Mouse (Mus musculus): Measurements from ENCODE around the gene Ets1. TPM values are rescaled to one million over a fixed set of nuclear protein-coding genes. Genes with fewer than 3 reads are reported as not detected.

Ets1 gene
- polyA plus RNA-seq, 1 experiment from 2014 or later, result 24.3 TPM

DNA sequence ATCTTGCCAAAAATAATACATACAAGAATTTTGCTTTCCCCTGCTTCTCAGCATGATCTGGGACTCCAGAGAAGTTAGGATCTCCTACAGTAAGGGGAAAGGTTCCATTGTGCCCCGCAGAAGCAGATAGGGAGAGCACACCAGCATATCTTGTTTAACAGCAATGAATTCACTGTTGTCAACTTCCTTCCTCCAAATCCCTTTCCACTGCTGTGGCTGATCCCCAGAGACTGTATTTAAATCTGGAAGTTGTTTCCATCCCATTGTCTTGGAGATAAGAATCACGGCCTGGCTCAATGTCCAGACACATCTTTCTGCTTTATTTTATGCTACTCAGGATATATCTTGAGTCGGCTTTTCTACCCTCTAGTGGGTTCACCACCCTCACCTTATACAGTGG, 37.9 kb downstream of the Ets1 start:
- 78% methylated on average over 3 of the region's 3 CpGs for WGBS
- H3K9ac ChIP-seq, result no peak overlapping the region
- H3K9me3 ChIP-seq, result no peaks in the 10 kb centered on the region
- no peak overlapping the region for H3K4me3 ChIP-seq
- no peaks in the 10 kb centered on the region for H3K36me3 ChIP-seq
- H3K4me1 ChIP-seq (replicated peaks), result peaks cover 30% of the 10 kb centered on the region
- no peak overlapping the region for H3K4me2 ChIP-seq
- peaks cover 92% of the 10 kb centered on the region for H3K27me3 ChIP-seq
- H3K27ac ChIP-seq, result no peak overlapping the region
- ATAC-seq (ENCODE audit: low FRiP score), result no peak

DNA sequence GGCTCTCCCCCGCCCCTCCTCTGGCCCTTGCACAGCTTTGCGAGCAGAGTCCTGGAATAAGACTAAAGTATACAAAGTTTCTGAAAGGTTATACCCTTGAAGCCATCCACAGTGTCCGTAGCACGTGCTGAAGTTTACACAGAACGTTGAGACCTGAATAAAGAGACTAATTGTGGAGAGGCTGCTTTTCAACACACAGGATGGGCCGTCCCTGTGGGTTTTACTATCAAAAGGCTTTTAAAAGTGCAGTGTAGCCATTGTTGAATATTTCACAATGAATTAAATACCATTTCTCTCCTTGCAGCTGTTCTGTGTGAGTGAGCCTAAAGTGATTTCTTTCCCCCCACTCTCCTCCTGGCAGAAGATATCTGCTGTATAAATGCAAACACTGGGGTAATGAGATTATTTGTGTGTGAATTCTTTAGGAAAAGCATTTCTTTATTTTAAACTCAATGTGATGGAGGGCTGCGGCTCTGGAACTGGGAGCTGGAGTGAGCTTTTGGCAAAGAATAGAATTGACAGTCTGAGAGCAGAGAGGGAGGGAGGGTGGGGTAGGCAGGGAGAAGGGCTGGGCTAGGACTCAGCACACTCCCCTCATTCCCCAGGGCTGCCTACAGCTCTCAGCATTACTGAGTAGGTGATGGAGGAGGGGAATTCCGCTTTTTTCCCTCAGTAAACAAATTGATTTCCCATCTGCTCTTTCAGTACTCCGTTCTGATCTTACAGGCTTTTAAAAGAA, 39.8 kb downstream of the Ets1 start:
- Histone ChIP-seq H3K9ac (no peak overlapping the region), H3K4me2 (no peak overlapping the region)
- peak; percentile 72; the same call in 1 of the 2 replicates for ATAC-seq (ENCODE audit: low FRiP score)

DNA sequence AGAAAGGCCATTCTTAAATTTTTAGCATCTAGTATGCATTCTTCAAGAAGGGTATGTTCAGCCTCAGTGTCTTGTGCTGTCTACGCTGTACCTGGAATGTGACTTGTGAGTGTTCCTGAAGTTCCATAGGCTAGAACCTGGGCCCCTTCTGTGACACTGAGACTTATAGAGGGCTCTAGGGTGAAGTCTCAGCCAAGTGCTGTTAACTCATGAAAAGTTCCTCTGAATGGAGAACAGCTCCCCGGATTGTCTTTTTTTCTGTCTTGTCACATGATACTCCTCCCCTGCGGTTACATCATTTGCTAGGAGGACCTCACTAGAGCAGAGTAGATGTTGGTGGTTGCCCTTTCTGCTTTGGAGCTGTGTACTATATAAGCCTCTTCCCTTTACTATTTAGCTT, 40.5 kb downstream of the Ets1 start:
- no peak overlapping the region for H3K4me2 ChIP-seq
- no peak overlapping the region for H3K9ac ChIP-seq
- peaks cover 29% of the 10 kb centered on the region for H3K4me1 ChIP-seq (replicated peaks)
- H3K27me3 ChIP-seq, result peaks cover 94% of the 10 kb centered on the region
- H3K4me3 ChIP-seq, result no peak overlapping the region
- 9% methylated on average over 3 of the region's 3 CpGs for WGBS
- no peak for ATAC-seq (ENCODE audit: low FRiP score)
- no peaks in the 10 kb centered on the region for H3K9me3 ChIP-seq
- no peaks in the 10 kb centered on the region for H3K36me3 ChIP-seq
- H3K27ac ChIP-seq, result no peak overlapping the region

More for the DNA sequence above, 39.8 kb downstream of the Ets1 start:
- H3K9me3 ChIP-seq, result no peaks in the 10 kb centered on the region
- WGBS, result 5% methylated on average over 9 of the region's 9 CpGs
- peaks cover 29% of the 10 kb centered on the region for H3K4me1 ChIP-seq (replicated peaks)
- no peaks in the 10 kb centered on the region for H3K36me3 ChIP-seq
- H3K27ac ChIP-seq, result no peak overlapping the region
- H3K27me3 ChIP-seq, result peaks cover 95% of the 10 kb centered on the region
- no peak overlapping the region for H3K4me3 ChIP-seq

DNA sequence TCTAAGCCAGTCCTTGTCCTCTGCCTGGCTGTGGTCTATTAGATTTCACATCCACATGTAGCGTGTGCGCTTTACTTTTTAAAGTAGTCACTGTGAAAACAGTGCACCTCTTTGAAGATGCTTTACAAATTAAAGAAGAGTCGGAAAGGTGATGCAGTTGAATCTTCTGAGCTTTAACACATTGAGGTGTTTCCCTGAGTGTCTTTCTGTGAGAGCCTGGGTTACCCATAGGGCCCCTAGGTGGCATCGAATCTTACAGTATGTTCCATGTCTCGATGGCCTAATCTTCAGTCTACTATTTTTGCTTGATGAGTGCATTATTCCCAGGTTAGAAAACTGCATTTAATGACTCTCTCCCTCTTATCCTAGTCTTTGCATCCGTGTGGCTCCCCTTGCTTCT, 41.6 kb downstream of the Ets1 start:
- no peak for ATAC-seq (ENCODE audit: low FRiP score)

DNA sequence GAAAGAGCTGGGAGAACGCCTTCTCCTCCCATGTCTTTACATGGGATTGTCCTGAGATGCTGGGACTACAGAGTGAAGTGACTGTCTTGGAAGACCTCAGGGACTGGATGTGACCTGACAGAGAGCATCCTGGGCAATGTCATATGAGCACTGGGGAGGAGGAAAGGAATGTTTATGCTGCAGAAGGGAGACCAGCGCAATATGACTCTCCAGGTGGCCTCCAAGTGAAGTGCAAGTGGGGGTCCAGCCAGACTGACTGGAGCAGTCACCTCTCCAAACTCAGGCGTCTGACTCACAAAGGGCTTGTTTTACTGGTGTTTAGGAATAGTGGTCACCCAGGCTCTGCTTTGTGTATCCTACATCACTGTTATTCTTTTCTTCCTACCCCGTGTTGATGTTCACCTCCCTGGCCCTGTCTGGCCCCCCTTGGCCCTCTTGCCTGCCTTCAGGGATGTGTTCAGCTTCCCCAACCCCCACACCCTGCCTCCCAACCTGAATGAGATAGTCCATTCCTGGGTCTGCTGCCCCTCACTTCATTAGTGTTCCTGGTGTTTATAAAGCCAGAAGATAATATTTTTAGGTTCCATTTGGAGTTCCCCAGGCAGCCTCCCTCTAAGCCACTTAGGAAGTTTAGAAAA, 42.2 kb downstream of the Ets1 start:
- 62% methylated on average over 4 of the region's 4 CpGs for WGBS
- H3K4me3 ChIP-seq, result no peak overlapping the region

More for the DNA sequence above, 41.6 kb downstream of the Ets1 start:
- peaks cover 94% of the 10 kb centered on the region for H3K27me3 ChIP-seq
- no peak overlapping the region for H3K27ac ChIP-seq
- H3K4me2 ChIP-seq, result no peak overlapping the region
- no peak overlapping the region for H3K9ac ChIP-seq
- 86% methylated on average over 6 of the region's 6 CpGs for WGBS
- H3K4me1 ChIP-seq (replicated peaks), result peaks cover 17% of the 10 kb centered on the region
- H3K9me3 ChIP-seq, result no peaks in the 10 kb centered on the region
- no peak overlapping the region for H3K4me3 ChIP-seq
- H3K36me3 ChIP-seq, result no peaks in the 10 kb centered on the region

DNA sequence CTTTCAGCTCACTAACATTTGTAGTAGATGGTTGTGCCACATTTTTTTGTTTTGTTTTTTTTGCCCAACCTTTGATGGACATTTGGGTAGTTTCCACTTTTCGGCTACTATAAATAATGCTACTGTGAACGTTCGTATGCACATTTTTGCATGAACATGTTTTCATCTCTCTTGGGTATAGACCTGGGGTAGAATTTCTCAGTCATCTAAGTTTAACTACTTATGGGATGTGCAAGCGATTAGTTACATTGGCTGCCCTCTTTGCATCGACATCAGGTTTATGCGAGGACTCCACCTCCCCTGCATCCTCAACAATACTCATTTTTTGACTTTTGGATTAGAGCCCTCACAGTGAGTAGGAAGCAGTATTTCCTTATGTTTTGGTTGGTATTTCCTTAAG, 43.5 kb downstream of the Ets1 start:
- no peak overlapping the region for H3K4me3 ChIP-seq
- no peak overlapping the region for H3K4me2 ChIP-seq
- peaks cover 91% of the 10 kb centered on the region for H3K27me3 ChIP-seq
- no peak overlapping the region for H3K9ac ChIP-seq
- ATAC-seq (ENCODE audit: low FRiP score), result no peak
- peaks cover 13% of the 10 kb centered on the region for H3K4me1 ChIP-seq (replicated peaks)
- H3K27ac ChIP-seq, result no peak overlapping the region
- no peaks in the 10 kb centered on the region for H3K9me3 ChIP-seq
- WGBS, result 88% methylated on average over 6 of the region's 6 CpGs
- no peaks in the 10 kb centered on the region for H3K36me3 ChIP-seq

More for the DNA sequence above, 42.2 kb downstream of the Ets1 start:
- Histone ChIP-seq H3K4me2 (no peak overlapping the region), H3K27me3 (peaks cover 92% of the 10 kb centered on the region), H3K27ac (no peak overlapping the region), H3K9ac (no peak overlapping the region), H3K9me3 (no peaks in the 10 kb centered on the region), H3K36me3 (no peaks in the 10 kb centered on the region), H3K4me1 (replicated peaks) (peaks cover 13% of the 10 kb centered on the region)
- no peak for ATAC-seq (ENCODE audit: low FRiP score)

DNA sequence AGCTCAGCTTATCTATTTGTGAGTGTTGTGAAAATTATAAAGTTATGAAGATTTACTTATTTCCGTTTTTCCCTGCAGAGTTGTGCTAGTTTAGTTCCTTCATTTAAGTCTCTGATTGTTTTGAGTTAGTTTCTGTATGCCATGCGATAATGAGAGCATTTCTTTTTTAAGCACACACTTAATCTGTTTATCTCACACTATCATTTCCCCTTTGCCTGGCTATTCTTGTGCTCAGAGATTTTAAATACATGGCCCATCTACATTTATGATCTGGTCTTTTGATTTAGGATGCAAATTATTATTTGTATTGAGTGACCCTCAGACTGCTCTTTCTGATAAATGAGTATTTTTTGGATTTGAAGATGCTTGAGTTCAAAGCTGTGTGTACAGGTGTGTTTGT, 44.2 kb downstream of the Ets1 start:
- H3K4me1 ChIP-seq (replicated peaks), result peaks cover 15% of the 10 kb centered on the region
- peaks cover 91% of the 10 kb centered on the region for H3K27me3 ChIP-seq
- H3K27ac ChIP-seq, result no peak overlapping the region
- H3K36me3 ChIP-seq, result no peaks in the 10 kb centered on the region
- H3K4me2 ChIP-seq, result no peak overlapping the region
- H3K9ac ChIP-seq, result no peak overlapping the region
- no peaks in the 10 kb centered on the region for H3K9me3 ChIP-seq
- WGBS, result 89% methylated on average over 2 of the region's 2 CpGs
- no peak for ATAC-seq (ENCODE audit: low FRiP score)
- H3K4me3 ChIP-seq, result no peak overlapping the region

DNA sequence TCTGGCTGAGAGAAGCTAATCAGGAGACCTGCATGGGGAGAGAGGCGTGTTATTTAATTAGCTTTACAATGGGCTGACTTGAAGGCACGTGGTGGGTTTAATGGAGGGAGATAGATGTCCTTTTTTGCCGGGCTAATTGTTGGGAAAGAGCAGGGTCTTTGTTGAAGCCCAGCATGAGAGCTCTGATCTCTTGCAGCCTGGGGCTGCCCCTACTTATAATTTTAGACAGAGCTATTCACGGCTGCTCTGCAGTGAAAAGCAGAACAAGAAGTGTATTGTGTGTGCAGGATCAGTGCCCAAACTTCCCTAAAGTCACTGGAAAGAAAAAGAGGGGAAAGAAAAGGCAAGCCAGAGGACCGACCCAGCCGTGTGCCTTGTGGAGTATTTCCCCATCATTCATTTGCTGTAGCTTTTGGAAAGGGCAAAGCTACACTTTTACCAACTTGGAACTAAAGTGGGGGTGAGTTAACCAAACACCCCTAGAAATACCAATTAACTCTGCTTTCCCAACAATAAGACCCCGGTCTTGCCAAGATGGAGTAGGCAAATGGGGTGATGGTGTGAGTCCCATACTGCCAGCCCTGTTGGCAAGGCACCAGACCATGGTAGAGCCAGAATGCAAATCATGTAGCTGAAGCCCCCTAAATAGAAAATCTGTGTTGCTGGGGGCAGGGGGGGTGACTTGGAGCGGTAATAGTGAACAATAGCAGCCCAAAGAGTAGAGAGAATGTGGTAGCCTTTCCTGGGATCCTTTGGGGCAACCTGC, 50.0 kb downstream of the Ets1 start:
- Histone ChIP-seq H3K9ac (no peak overlapping the region), H3K4me1 (replicated peaks) (peaks cover 23% of the 10 kb centered on the region), H3K36me3 (no peaks in the 10 kb centered on the region), H3K27ac (no peak overlapping the region), H3K4me2 (no peak overlapping the region), H3K4me3 (no peak overlapping the region), H3K27me3 (peaks cover 95% of the 10 kb centered on the region), H3K9me3 (no peaks in the 10 kb centered on the region)
- peak; percentile 93 for ATAC-seq (ENCODE audit: low FRiP score)
- WGBS, result 5% methylated on average over 8 of the region's 8 CpGs

DNA sequence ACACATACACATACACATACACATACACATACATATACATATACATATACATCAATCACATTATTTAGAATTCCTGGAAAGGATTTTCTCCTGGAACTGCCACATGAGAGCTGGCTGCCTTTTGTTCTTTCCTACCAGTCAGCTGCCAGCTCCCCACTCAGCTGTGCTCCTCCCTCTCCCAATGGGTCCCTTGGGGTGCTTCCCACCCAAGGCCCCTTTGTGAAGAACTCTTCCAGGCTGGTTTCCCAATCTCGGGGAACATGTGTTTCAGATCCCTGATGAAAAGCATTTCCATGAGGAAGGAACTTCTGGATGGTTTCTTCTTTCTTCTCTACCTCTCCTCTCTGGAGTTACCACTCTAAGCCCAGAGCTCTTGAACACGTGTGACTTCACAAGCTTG, 52.3 kb downstream of the Ets1 start:
- Histone ChIP-seq H3K36me3 (no peaks in the 10 kb centered on the region), H3K27me3 (peaks cover 97% of the 10 kb centered on the region), H3K4me1 (replicated peaks) (peaks cover 23% of the 10 kb centered on the region), H3K4me2 (no peak overlapping the region), H3K27ac (no peak overlapping the region), H3K9me3 (no peaks in the 10 kb centered on the region), H3K4me3 (no peak overlapping the region), H3K9ac (no peak overlapping the region)
- WGBS, result 76% methylated on average over 2 of the region's 2 CpGs
- ATAC-seq (ENCODE audit: low FRiP score), result no peak

DNA sequence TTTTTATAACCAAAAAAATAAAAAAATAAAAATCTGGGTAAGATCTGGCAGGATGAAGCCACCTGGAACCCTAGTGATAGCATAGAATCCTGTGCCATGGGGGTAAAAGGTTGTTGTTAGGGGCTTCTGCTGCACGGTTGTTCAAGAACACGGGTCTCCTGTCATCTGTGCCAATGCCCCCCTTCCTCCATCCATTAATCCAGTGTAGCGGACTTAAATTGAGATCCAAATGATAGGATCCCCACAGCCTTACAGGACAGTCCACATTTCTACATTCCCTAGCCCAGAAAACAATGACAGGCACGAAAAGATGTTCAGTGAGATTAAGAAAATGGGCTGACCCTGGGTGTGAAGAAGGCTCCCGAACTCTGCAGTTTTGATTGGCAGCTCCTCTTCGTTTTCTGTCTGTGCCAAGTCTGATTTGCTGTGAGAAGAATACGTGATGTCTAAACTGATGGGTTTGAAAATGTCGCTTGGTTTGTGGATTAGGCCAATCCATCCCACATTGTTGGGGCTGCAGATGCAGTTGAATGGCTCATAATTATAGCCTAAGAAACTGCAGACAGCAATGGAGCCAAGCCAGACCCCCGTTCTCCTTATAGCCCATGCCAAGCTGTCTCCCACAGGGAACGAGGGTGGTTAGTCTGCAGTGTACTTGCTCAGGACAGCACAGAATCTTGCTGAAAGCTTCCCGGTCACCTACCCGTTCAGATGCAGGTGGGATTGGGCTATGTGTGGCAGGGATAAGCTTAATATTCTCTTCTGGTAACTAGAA, 55.3 kb downstream of the Ets1 start:
- Histone ChIP-seq H3K27ac (no peak overlapping the region), H3K9me3 (no peaks in the 10 kb centered on the region), H3K4me1 (replicated peaks) (peaks cover 19% of the 10 kb centered on the region), H3K9ac (no peak overlapping the region), H3K27me3 (peaks cover 99% of the 10 kb centered on the region), H3K4me2 (no peak overlapping the region), H3K36me3 (no peaks in the 10 kb centered on the region), H3K4me3 (no peak overlapping the region)
- no peak for ATAC-seq (ENCODE audit: low FRiP score)
- 62% methylated on average over 12 of the region's 12 CpGs for WGBS

DNA sequence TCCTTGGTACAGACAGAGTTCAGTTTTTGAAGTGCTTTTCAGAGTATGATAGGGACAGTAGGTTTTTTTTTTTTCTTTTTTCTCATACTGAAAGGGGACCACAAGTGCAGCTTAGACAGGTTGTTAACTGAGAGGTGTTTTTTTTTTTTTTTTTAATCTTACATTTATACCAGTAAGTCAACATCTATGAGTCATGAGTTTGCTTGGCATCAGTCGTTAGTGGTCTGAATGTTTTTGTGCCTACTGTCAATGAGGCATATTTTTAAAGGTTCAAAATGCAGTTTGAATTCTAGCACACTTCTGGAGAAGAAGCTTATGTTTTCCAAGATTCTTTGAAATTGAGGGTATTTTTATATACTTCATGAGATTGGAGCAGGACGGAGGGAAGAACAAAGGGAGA, 56.9 kb downstream of the Ets1 start:
- no peak overlapping the region for H3K4me3 ChIP-seq
- H3K9ac ChIP-seq, result no peak overlapping the region
- no peaks in the 10 kb centered on the region for H3K9me3 ChIP-seq
- H3K4me1 ChIP-seq (replicated peaks), result peaks cover 14% of the 10 kb centered on the region
- ATAC-seq (ENCODE audit: low FRiP score), result no peak
- no peaks in the 10 kb centered on the region for H3K36me3 ChIP-seq
- H3K4me2 ChIP-seq, result no peak overlapping the region
- peaks cover 99% of the 10 kb centered on the region for H3K27me3 ChIP-seq
- H3K27ac ChIP-seq, result no peak overlapping the region
- 89% methylated on average over 2 of the region's 2 CpGs for WGBS

DNA sequence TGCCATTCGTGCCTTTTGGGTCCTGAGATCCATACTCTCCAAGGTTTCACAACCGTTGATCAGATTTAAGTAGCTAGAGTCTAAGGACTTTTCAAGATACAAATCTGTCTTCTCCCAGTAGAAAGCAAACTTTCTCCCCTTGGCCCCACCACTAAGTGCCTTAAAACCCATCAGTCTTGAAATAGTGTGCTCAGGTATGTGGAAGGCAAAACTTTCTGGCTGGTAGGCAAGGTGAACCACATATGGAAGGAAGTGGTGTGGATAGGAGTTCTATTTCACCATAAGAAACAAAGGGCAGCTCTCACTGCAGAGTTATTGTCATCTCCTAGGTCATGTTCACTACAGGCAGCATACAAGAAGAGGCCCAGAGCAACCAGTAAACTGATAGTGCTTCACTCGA, 57.4 kb downstream of the Ets1 start:
- WGBS, result 78% methylated on average over 3 of the region's 3 CpGs

More for the DNA sequence above, 57.4 kb downstream of the Ets1 start:
- H3K4me2 ChIP-seq, result no peak overlapping the region
- no peaks in the 10 kb centered on the region for H3K9me3 ChIP-seq
- H3K4me3 ChIP-seq, result no peak overlapping the region
- no peak for ATAC-seq (ENCODE audit: low FRiP score)
- H3K4me1 ChIP-seq (replicated peaks), result peaks cover 13% of the 10 kb centered on the region
- no peaks in the 10 kb centered on the region for H3K36me3 ChIP-seq
- peaks cover 96% of the 10 kb centered on the region for H3K27me3 ChIP-seq
- no peak overlapping the region for H3K27ac ChIP-seq
- H3K9ac ChIP-seq, result no peak overlapping the region

All from hindbrain, embryonic 13.5 days (tissue).